Mouse (Mus musculus): Measurements from ENCODE around the gene Echdc3. TPM values are rescaled to one million over a fixed set of nuclear protein-coding genes. Genes with fewer than 3 reads are reported as not detected.

Gene Echdc3
- total RNA-seq (2017), result 1.9 and 2.1 TPM in 2 replicates

DNA sequence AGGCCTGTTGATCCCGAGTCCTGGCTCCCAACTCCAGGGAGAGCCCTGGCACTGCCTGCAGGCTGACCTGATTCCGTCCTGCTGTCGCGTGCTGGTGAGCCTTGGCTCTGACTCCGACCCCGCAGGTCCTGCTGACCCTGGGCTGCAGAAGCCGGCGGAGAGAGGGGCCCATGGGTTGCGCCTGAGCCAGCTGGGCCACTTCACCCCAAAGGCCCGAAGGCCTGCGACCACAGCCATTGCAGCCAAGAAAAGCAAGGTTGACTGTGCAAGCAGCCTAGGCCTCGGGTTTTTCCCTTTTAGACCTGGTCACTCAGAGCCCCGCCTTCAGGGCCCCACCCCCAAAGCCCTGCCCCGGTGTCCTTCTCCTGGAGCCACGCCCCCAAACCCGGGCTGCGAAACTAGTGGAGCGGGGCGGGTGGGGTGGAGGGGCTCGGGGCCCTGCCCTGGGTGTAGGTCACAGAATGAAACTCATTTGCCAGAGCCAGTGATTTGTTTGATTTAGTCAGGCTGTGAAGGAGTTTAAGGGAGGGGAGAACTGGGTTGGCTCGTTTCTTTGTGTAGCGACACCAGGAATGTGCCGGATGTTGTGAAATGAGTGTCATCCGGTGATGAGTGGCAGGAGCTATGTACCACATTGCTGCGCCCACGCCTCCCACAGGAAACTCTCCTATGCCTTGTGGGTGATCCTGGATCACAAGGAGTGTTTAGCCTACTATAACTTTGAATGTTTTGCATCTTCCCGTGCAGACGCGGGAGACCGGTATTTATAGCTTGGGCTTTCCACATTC, at the start of gene Echdc3:
Gene Echdc3, minus strand, starts transcription at position 310 of the 788 bp plus-strand sequence.
- peak; percentile 48 to 75 for ATAC-seq (replicated peaks in 1 of 2; ENCODE audit: insufficient read depth in 1 of 2, low FRiP score in 2 of 2, low TSS enrichment in 1 of 2, low read depth in 1 of 2, poor library complexity in 2 of 2, severe bottlenecking in 2 of 2)

GRCm38 (mm10) chr2:6261718-6262117, 48.9 kb upstream of the Echdc3 start:
- no peak for ATAC-seq (replicated peaks in 1 of 2; ENCODE audit: insufficient read depth in 1 of 2, low FRiP score in 2 of 2, low TSS enrichment in 1 of 2, low read depth in 1 of 2, poor library complexity in 2 of 2, severe bottlenecking in 2 of 2)

DNA sequence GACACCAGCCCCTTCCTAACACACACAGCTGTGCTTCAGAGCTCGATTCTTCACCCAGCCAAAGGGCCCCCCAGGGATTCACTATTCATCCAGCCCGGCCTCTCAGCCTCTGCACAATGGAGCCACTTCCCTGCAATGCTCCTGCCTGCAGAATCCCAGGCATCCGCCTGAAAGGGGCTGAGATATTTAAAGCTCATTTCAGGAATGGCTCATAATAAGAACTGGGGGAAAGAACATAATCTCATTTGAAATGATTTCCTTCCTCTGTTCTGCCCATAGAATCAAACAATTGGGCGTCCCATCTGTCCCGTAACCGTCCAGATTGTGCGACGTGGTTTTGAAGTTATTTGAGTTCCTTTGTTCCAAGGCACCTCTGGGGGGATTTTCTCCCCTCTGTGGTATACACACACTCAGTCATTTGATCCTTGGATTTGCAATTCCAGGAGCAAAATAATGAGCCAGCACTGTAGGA, 48.4 kb upstream of the Echdc3 start:
- no peak for ATAC-seq (replicated peaks in 1 of 2; ENCODE audit: insufficient read depth in 1 of 2, low FRiP score in 2 of 2, low TSS enrichment in 1 of 2, low read depth in 1 of 2, poor library complexity in 2 of 2, severe bottlenecking in 2 of 2)

GRCm38 (mm10) chr2:6260661-6261060, 47.8 kb upstream of the Echdc3 start:
- no peak for ATAC-seq (replicated peaks in 1 of 2; ENCODE audit: insufficient read depth in 1 of 2, low FRiP score in 2 of 2, low TSS enrichment in 1 of 2, low read depth in 1 of 2, poor library complexity in 2 of 2, severe bottlenecking in 2 of 2)

DNA sequence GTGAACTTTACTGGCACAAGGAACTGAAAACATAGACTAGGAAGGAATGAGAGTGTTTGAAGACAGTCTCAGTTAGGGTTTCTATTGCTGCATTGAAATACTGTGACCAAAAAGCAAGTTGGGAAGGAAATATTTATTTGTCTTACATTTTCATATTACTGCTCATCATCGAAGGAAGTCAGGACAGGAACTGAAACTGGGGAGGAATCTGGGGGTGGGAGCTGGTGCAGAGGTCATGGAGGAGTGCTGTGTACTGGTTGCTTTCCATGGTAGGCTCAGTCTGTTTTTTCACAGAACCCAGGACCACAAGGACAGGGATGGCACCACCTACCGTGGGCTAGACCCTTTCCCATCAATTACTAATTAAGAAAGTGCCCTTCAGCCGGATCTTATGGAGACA, 46.3 kb upstream of the Echdc3 start:
- ATAC-seq (replicated peaks in 1 of 2; ENCODE audit: insufficient read depth in 1 of 2, low FRiP score in 2 of 2, low TSS enrichment in 1 of 2, low read depth in 1 of 2, poor library complexity in 2 of 2, severe bottlenecking in 2 of 2), result no peak

GRCm38 (mm10) chr2:6258026-6258425, 45.2 kb upstream of the Echdc3 start:
- no peak for ATAC-seq (replicated peaks in 1 of 2; ENCODE audit: insufficient read depth in 1 of 2, low FRiP score in 2 of 2, low TSS enrichment in 1 of 2, low read depth in 1 of 2, poor library complexity in 2 of 2, severe bottlenecking in 2 of 2)

GRCm38 (mm10) chr2:6257146-6257545, 44.3 kb upstream of the Echdc3 start:
- no peak for ATAC-seq (replicated peaks in 1 of 2; ENCODE audit: insufficient read depth in 1 of 2, low FRiP score in 2 of 2, low TSS enrichment in 1 of 2, low read depth in 1 of 2, poor library complexity in 2 of 2, severe bottlenecking in 2 of 2)

DNA sequence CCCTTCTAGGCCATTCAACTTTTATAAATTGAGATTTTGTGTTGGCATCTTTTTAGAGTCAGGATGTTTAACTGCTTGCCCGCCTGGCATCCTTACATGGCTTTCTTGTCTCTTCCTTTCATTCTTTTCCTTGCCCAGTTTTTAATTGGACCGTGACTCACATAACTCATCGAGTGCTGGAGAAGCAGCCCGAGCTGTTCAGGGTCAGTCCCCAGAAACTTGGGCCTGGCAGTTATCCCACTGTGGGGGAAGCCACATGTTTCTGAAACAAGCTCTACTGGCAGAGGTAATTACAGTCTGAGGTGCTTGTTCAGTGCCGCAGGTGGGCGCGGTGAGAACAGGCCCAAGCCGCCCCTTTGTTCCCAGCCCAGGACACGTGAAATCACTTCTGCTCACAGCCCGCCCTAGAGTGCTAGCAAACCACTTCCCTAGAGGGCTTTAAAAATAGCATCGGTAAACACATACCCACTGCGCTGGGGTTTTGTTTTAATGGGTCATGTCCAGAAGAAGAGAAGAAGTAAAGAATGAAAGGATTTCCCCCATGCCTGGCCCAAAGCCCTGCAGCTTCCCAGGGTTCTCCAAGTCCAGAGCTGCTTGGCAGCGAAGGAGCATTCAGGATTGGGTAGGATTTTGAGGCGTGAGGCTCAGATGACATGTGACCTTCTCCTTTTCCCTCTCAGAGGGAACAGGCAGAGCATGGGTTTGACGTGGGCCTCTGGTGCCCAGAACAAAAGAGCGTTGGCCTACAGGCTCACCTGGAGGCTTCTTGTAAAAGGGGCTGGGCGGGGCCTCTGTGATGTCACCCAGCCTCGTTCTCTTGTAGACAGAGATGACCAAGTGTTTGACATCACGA, 43.4 kb upstream of the Echdc3 start:
- peak; percentile 84 to 94 for ATAC-seq (replicated peaks in 1 of 2; ENCODE audit: insufficient read depth in 1 of 2, low FRiP score in 2 of 2, low TSS enrichment in 1 of 2, low read depth in 1 of 2, poor library complexity in 2 of 2, severe bottlenecking in 2 of 2)

GRCm38 (mm10) chr2:6255402-6255988, 42.7 kb upstream of the Echdc3 start:
- ATAC-seq (replicated peaks in 1 of 2; ENCODE audit: insufficient read depth in 1 of 2, low FRiP score in 2 of 2, low TSS enrichment in 1 of 2, low read depth in 1 of 2, poor library complexity in 2 of 2, severe bottlenecking in 2 of 2), result no peak

GRCm38 (mm10) chr2:6252491-6252890, 39.7 kb upstream of the Echdc3 start:
- no peak for ATAC-seq (replicated peaks in 1 of 2; ENCODE audit: insufficient read depth in 1 of 2, low FRiP score in 2 of 2, low TSS enrichment in 1 of 2, low read depth in 1 of 2, poor library complexity in 2 of 2, severe bottlenecking in 2 of 2)

DNA sequence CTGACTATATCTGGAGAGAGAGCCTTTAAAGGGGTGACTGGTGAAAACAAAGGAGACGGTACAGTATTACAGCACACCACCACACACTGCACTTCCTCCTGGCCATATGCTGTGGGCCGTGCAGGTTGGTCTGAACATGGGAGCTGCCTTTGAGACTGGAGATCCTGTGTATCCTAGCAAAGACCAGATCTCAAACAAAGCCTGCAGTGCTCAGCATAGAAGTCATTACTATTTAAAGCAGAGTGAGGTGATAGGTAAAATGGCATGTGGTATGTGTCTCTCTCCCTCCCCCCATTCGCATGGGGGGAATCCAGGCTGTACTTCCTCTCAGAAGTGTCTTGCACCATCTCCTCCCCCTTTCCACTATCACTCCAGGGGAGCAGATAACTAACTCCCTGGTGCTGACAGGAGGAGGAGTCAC, 38.3 kb upstream of the Echdc3 start:
- peak; percentile 53 to 87 for ATAC-seq (replicated peaks in 1 of 2; ENCODE audit: insufficient read depth in 1 of 2, low FRiP score in 2 of 2, low TSS enrichment in 1 of 2, low read depth in 1 of 2, poor library complexity in 2 of 2, severe bottlenecking in 2 of 2)

DNA sequence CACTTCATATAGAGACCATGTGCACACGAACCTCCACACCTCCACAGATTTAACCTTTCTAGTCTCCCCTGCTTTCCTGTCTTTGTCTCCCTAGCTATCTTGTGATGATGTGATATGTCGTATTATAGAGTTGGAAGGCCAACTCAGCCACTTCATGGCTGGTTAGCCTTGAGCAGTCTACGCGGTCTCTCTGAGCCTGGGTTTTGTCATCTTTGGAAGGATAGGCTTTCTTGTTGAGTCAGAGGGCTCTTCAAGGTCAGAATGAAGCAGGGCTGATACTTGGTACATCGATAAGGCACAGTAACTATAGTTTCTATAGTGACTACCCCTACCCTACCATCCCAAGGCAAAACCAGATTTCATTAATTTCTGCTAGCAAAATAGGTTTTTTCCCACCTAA, 28.6 kb upstream of the Echdc3 start:
- no peak for ATAC-seq (replicated peaks in 1 of 2; ENCODE audit: insufficient read depth in 1 of 2, low FRiP score in 2 of 2, low TSS enrichment in 1 of 2, low read depth in 1 of 2, poor library complexity in 2 of 2, severe bottlenecking in 2 of 2)

DNA sequence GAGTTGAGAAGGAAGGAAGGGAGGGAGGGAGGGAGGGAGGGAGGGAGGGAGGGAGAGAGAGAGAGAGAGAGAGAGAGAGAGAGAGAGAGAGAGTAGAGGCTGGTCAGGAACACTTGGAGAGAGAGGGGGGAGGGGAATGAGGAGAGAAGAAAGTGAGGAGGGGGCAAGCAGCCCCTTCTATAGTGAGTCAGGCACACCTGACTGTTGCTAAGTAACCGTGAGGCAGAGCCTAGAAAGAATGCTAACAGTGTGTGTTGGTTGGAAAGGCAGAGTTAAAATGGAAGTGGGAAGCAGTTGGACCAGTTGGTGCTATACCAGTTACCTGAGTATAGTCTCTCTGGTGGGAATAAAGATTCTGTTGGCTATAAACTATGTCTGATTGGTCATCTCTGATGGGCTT, 27.2 kb upstream of the Echdc3 start:
- no peak for ATAC-seq (replicated peaks in 1 of 2; ENCODE audit: insufficient read depth in 1 of 2, low FRiP score in 2 of 2, low TSS enrichment in 1 of 2, low read depth in 1 of 2, poor library complexity in 2 of 2, severe bottlenecking in 2 of 2)

DNA sequence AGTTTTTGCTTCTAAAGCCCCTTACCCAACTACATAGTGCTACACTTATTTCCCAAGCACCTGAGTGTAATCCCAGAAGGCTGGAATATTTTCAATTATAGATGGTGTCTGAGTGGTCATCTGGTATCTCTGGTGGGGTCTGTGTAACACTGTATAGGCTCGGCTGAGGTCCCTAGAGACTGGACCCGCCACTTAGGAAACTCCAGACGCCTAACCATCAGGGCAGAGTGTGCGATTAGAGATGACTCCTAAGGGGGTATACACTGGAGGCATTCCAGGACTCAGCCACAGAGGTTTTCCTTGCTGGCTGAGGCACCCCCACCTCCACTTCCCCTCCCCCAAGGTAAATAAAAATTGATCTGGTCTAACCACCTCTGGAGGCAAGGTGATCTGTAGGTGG, 26.5 kb upstream of the Echdc3 start:
- ATAC-seq (replicated peaks in 1 of 2; ENCODE audit: insufficient read depth in 1 of 2, low FRiP score in 2 of 2, low TSS enrichment in 1 of 2, low read depth in 1 of 2, poor library complexity in 2 of 2, severe bottlenecking in 2 of 2), result no peak

GRCm38 (mm10) chr2:6238679-6239078, 25.8 kb upstream of the Echdc3 start:
- ATAC-seq (replicated peaks in 1 of 2; ENCODE audit: insufficient read depth in 1 of 2, low FRiP score in 2 of 2, low TSS enrichment in 1 of 2, low read depth in 1 of 2, poor library complexity in 2 of 2, severe bottlenecking in 2 of 2), result no peak

GRCm38 (mm10) chr2:6238244-6238643, 25.4 kb upstream of the Echdc3 start:
- peak in 1 of 2 experiments; percentile 10; a peak in 1 of 4 replicates for ATAC-seq (replicated peaks in 1 of 2; ENCODE audit: insufficient read depth in 1 of 2, low FRiP score in 2 of 2, low TSS enrichment in 1 of 2, low read depth in 1 of 2, poor library complexity in 2 of 2, severe bottlenecking in 2 of 2)

DNA sequence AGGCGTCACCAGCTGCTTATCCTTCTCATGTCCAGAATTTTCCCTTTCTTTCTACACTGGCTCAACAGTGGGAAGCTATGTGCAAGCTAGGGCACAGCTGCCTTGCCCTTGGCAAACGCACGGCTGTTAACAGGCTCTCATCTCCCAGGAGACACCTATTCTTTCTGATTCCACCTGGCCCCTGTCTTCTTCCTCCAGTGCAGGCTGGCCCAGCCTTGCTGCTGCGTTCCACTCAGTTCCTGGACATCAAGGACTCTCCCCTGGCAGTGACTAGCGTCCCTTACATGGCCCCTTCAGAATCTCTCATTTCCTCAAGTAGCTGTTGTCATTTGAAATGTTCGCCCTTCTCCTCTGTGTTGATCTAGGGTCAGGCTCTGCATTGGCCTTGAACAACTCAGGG, 20.5 kb upstream of the Echdc3 start:
- ATAC-seq (replicated peaks in 1 of 2; ENCODE audit: insufficient read depth in 1 of 2, low FRiP score in 2 of 2, low TSS enrichment in 1 of 2, low read depth in 1 of 2, poor library complexity in 2 of 2, severe bottlenecking in 2 of 2), result no peak

DNA sequence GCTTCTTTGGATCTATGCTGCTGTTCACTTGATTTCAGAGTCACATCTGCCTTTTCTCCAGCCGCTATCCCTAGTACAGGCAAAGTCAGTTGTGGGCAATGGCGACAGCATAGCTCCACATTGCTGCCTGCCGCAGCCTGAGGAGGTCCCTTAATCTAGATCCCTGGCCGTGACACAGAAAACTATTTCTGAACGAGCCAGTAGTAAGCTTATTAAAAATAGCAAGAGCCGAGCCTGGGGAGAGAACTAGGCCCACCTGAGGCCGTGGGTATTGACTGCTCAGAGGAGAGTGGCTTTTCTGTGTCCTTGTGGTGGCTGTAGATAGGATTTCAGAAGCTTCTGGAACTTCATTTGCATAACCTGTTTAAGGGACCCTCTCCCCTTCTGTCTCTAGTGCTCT, 19.9 kb upstream of the Echdc3 start:
- no peak for ATAC-seq (replicated peaks in 1 of 2; ENCODE audit: insufficient read depth in 1 of 2, low FRiP score in 2 of 2, low TSS enrichment in 1 of 2, low read depth in 1 of 2, poor library complexity in 2 of 2, severe bottlenecking in 2 of 2)
